9 mouse cellular contexts compared by ENCODE assay signal in genomic region chr14:62492196-62492850, GRCm38 (mm10). TPM values are rescaled to one million over a fixed set of nuclear protein-coding genes. Genes with fewer than 3 reads are reported as not detected.
DNase-seq lines count a peak whose midpoint lies in the region; ATAC-seq and TF ChIP-seq lines count a peak whose summit lies in the region.
"Had no signal": no experiment of that assay in that cellular context is flagged by ENCODE, and none has a peak within 500 bp of the region (broad histone marks: within the 10 kb centered on the region; RNA-seq: fewer than 3 reads in every experiment).

No protein-coding gene starts in this region.

- no peak overlapping the region for H3K4me2 ChIP-seq in heart, embryonic 14.5 days (ENCODE audit: low read length)
- no peak overlapping the region for H3K4me2 ChIP-seq in liver, postnatal 0 days (ENCODE audit: low read depth, low read length)
- H3K4me2 ChIP-seq: embryonic facial prominence, embryonic 13.5 days had no signal

- peak; percentile 54; the same call in 1 of the 2 replicates for ATAC-seq in heart, embryonic 14.5 days (ENCODE audit: insufficient number of reproducible peaks, insufficient read depth, low FRiP score, low read depth)
- ATAC-seq in liver, postnatal 0 days, result peak; percentile 72

- H3K36me3 ChIP-seq in C2C12 (ENCODE audit: control insufficient read depth, insufficient read depth), result no peaks in the 10 kb centered on the region
- no peaks in the 10 kb centered on the region for H3K36me3 ChIP-seq in heart, embryonic 14.5 days (ENCODE audit: control insufficient read depth, insufficient read depth, low read length)
- H3K36me3 ChIP-seq in liver, postnatal 0 days (replicated peaks; ENCODE audit: insufficient read depth, low read length), result no peaks in the 10 kb centered on the region
- H3K36me3 ChIP-seq: embryonic facial prominence, embryonic 13.5 days had no signal

- H3K9me3 ChIP-seq in heart, embryonic 14.5 days (ENCODE audit: control insufficient read depth, low read length), result no peaks in the 10 kb centered on the region
- H3K9me3 ChIP-seq in liver, postnatal 0 days (ENCODE audit: low read length), result no peaks in the 10 kb centered on the region
- H3K9me3 ChIP-seq: embryonic facial prominence, embryonic 13.5 days had no signal

- DNase-seq in adrenal gland, postnatal 25 days, result peak; percentile 69
- DNase-seq in kidney, postnatal 14 days, result peak; percentile 81
- DNase-seq in liver, postnatal 0 days, result peak; percentile 75
- peak; percentile 59 for DNase-seq in ovary, adult 18-20 months (ENCODE audit: low spot score)
- peak; percentile 35 to 38 for DNase-seq in thymus, postnatal 36 days

- H3K4me3 ChIP-seq in C2C12 (ENCODE audit: insufficient read depth, poor library complexity, severe bottlenecking), result no peak overlapping the region
- H3K4me3 ChIP-seq in embryonic fibroblast, embryonic 13.5 days (ENCODE audit: insufficient read depth, low read length), result no peak overlapping the region
- H3K4me3 ChIP-seq in heart, embryonic 14.5 days (ENCODE audit: control insufficient read depth in 1 of 2, insufficient read depth in 1 of 2, low read depth in 1 of 2, low read length in 2 of 2), result no peak overlapping the region
- no peak overlapping the region for H3K4me3 ChIP-seq in liver, postnatal 0 days (ENCODE audit: low read depth, low read length)
- H3K4me3 ChIP-seq: embryonic facial prominence, embryonic 13.5 days had no signal

- TF ChIP-seq CTCF in C2C12 (IDR thresholded peaks at IDR 0.05; ENCODE audit: control insufficient read depth, insufficient read depth, insufficient read length), result peak; percentile 66
- peak; percentile 99 for TF ChIP-seq CTCF in embryonic fibroblast, embryonic 13.5 days (IDR thresholded peaks at IDR 0.05; ENCODE audit: borderline replicate concordance, insufficient read depth, low read length)
- TF ChIP-seq CTCF in liver, postnatal 0 days (IDR thresholded peaks at IDR 0.05; ENCODE audit: low read depth), result peak; percentile 98

- no peaks in the 10 kb centered on the region for H3K79me2 ChIP-seq in C2C12 (ENCODE audit: control insufficient read depth, insufficient read depth)

- no peak overlapping the region for H3ac ChIP-seq in C2C12 (ENCODE audit: control insufficient read depth, insufficient read length, low read depth)

- TF ChIP-seq POLR2A in embryonic fibroblast, embryonic 13.5 days (IDR thresholded peaks at IDR 0.05; ENCODE audit: low read depth, low read length), result no peak

- H3K27me3 ChIP-seq in C2C12 (ENCODE audit: control insufficient read depth, insufficient read depth, insufficient read length), result peaks cover 6% of the 10 kb centered on the region
- no peaks in the 10 kb centered on the region for H3K27me3 ChIP-seq in heart, embryonic 14.5 days (ENCODE audit: control insufficient read depth, insufficient read depth, low read length)
- no peaks in the 10 kb centered on the region for H3K27me3 ChIP-seq in liver, postnatal 0 days (ENCODE audit: insufficient read depth, low read length)
- H3K27me3 ChIP-seq: embryonic facial prominence, embryonic 13.5 days had no signal

- H3K27ac ChIP-seq in embryonic fibroblast, embryonic 13.5 days (ENCODE audit: insufficient read depth, low read length), result no peak overlapping the region
- no peak overlapping the region for H3K27ac ChIP-seq in heart, embryonic 14.5 days (replicated peaks in 1 of 2; ENCODE audit: control insufficient read depth in 1 of 2, insufficient read depth in 1 of 2, low read depth in 2 of 2, low read length in 2 of 2)
- no peak overlapping the region for H3K27ac ChIP-seq in liver, postnatal 0 days (ENCODE audit: low read depth)
- H3K27ac ChIP-seq: embryonic facial prominence, embryonic 13.5 days had no signal

- no peaks in the 10 kb centered on the region for H3K4me1 ChIP-seq in embryonic fibroblast, embryonic 13.5 days (ENCODE audit: control insufficient read depth, insufficient read depth, low read length)
- peaks cover 0 to 2% of the 10 kb centered on the region in 2 experiments; a peak in 1 of 4 replicates for H3K4me1 ChIP-seq in heart, embryonic 14.5 days (ENCODE audit: control insufficient read depth in 2 of 2, insufficient read depth in 2 of 2, low read length in 2 of 2)
- no peaks in the 10 kb centered on the region for H3K4me1 ChIP-seq in liver, postnatal 0 days (ENCODE audit: insufficient read depth)
- H3K4me1 ChIP-seq: embryonic facial prominence, embryonic 13.5 days had no signal

- no peak overlapping the region for H3K9ac ChIP-seq in heart, embryonic 14.5 days (ENCODE audit: low read length)
- H3K9ac ChIP-seq in liver, postnatal 0 days (replicated peaks), result no peak overlapping the region
- H3K9ac ChIP-seq: embryonic facial prominence, embryonic 13.5 days had no signal

- no peak for TF ChIP-seq EP300 in liver, postnatal 0 days (IDR thresholded peaks at IDR 0.05; ENCODE audit: low read depth)

- 31% methylated on average over 16 of the region's 16 CpGs for WGBS in heart, embryonic 14.5 days
- 29% methylated on average over 16 of the region's 16 CpGs for WGBS in liver, postnatal 0 days (ENCODE audit: insufficient replicate concordance)

- no peaks in the 10 kb centered on the region for H3K79me3 ChIP-seq in C2C12 (ENCODE audit: low read depth)

TF ChIP-seq in C2C12, 6 proteins besides CTCF, POLR2A, EP300 and RAD21:
- TF ChIP-seq CEBPB (IDR thresholded peaks at IDR 0.05; ENCODE audit: low read depth), result no peak
- no peak for TF ChIP-seq USF1 (IDR thresholded peaks at IDR 0.05; ENCODE audit: low read depth)
- TF ChIP-seq MAX (IDR thresholded peaks at IDR 0.05), result no peak
- TF ChIP-seq FOSL1 (IDR thresholded peaks at IDR 0.05; ENCODE audit: insufficient read depth, low read length, poor library complexity, severe bottlenecking), result no peak
- no peak for TF ChIP-seq MYOD1 (IDR thresholded peaks at IDR 0.05; ENCODE audit: control insufficient read depth, insufficient read length, low read depth)
- no peak for TF ChIP-seq MYOG (IDR thresholded peaks at IDR 0.05; ENCODE audit: control insufficient read depth, extremely low read depth, insufficient read length)

RNA-seq across cellular contexts. Expression of gene Gucy1b2, which starts 36.2 kb away (rescaled TPM):
- not detected for polyA plus RNA-seq in C2C12 (2012; fragmentation: generic; extraction: Trizol)
- 0.90 and 1.3 TPM in 2 replicates for total RNA-seq in adrenal gland, postnatal 25 days (2021)
- polyA plus RNA-seq in embryonic fibroblast, embryonic 13.5 days (2011; ENCODE audit: insufficient read length, low read depth, missing spikeins), result not detected in 2 replicates
- 0.08 and 0.20 TPM in 2 replicates for polyA plus RNA-seq in heart, embryonic 14.5 days (2014; fragmentation: Nextera tagmentation; extraction: Ambion mirVana)
- not detected in 2 replicates for polyA plus RNA-seq in liver, postnatal 0 days (2015; fragmentation: Nextera tagmentation; extraction: Ambion mirVana)
